Mouse (Mus musculus): ENCODE results near the gene Cadm1. TPM values are rescaled to one million over a fixed set of nuclear protein-coding genes. Genes with fewer than 3 reads are reported as not detected.

Gene Cadm1
- total and polyA plus RNA-seq, 3 experiments = 0.14 to 0.31 TPM; not detected in 1

- DNase-seq (ENCODE audit: low read depth, low spot score) = no peak
- no peak overlapping the region for H3K4me3 ChIP-seq (ENCODE audit: control insufficient read depth in 1 of 2, insufficient read depth in 1 of 2, low read depth in 2 of 2, low read length in 2 of 2)
- TF ChIP-seq ZNF384 (IDR thresholded peaks at IDR 0.05; ENCODE audit: low read depth, low read length) (no peak), ZC3H11A (IDR thresholded peaks at IDR 0.05; ENCODE audit: low read depth, low read length) (no peak), UBTF (IDR thresholded peaks at IDR 0.05; ENCODE audit: borderline replicate concordance, insufficient read depth, low read depth, low read length) (no peak), SIN3A (IDR thresholded peaks at IDR 0.05; ENCODE audit: low read length) (no peak), USF2 (IDR thresholded peaks at IDR 0.05; ENCODE audit: borderline replicate concordance in 1 of 2, insufficient read depth in 1 of 2, low read depth in 1 of 2, low read length in 2 of 2) (no peak), MEF2A (IDR thresholded peaks at IDR 0.05; ENCODE audit: extremely low read depth, insufficient replicate concordance, low read depth, low read length, poor library complexity, severe bottlenecking) (no peak), BHLHE40 (IDR thresholded peaks at IDR 0.05; ENCODE audit: borderline replicate concordance, low read depth, low read length) (no peak), ETS1 (IDR thresholded peaks at IDR 0.05; ENCODE audit: low read depth, low read length) (no peak), MYB (IDR thresholded peaks at IDR 0.05; ENCODE audit: low read depth, low read length) (no peak), TAL1 (IDR thresholded peaks at IDR 0.05; ENCODE audit: low read length) (no peak), NRF1 (IDR thresholded peaks at IDR 0.05; ENCODE audit: insufficient read depth, low read depth, low read length, poor library complexity, severe bottlenecking) (no peak), EP300 (IDR thresholded peaks at IDR 0.05; ENCODE audit: low read depth in 1 of 2, low read length in 2 of 2) (no peak), TBP (IDR thresholded peaks at IDR 0.05; ENCODE audit: low read depth, low read length) (no peak), GATA1 (IDR thresholded peaks at IDR 0.05; ENCODE audit: low read depth, low read length) (no peak), CHD1 (IDR thresholded peaks at IDR 0.05; ENCODE audit: low read depth, low read length) (no peak), JUND (IDR thresholded peaks at IDR 0.05; ENCODE audit: low read depth, low read length) (no peak), MXI1 (IDR thresholded peaks at IDR 0.05; ENCODE audit: low read depth, low read length) (no peak)
- H3K9me3 ChIP-seq (replicated peaks; ENCODE audit: insufficient read depth, low read length) = no peaks in the 10 kb centered on the region
- H3K27me3 ChIP-seq (ENCODE audit: control insufficient read depth in 1 of 2, insufficient read depth in 2 of 2, low read length in 2 of 2) = peaks cover 0 to 1% of the 10 kb centered on the region in 2 experiments; a peak in 1 of 4 replicates
- H3K9ac ChIP-seq (ENCODE audit: control insufficient read depth, low read depth, low read length, poor library complexity, severe bottlenecking) = no peak overlapping the region
- no peaks in the 10 kb centered on the region for H3K4me1 ChIP-seq (ENCODE audit: control insufficient read depth in 1 of 2, insufficient read depth in 2 of 2, low read length in 2 of 2)
- no peak overlapping the region for H3K27ac ChIP-seq (ENCODE audit: control insufficient read depth, low read depth, low read length)
- no peaks in the 10 kb centered on the region for H3K79me2 ChIP-seq (ENCODE audit: control insufficient read depth, insufficient read depth, low read length, poor library complexity)
- H3K36me3 ChIP-seq (ENCODE audit: control insufficient read depth in 1 of 2, insufficient read depth in 2 of 2, low read length in 2 of 2) = no peaks in the 10 kb centered on the region
Measured at GRCm38 (mm10) chr9:47609443-47609842, 79.5 kb downstream of the Cadm1 start.

GRCm38 (mm10) chr9:47610316-47610715, 80.3 kb downstream of the Cadm1 start:
- H3K4me1 ChIP-seq (ENCODE audit: control insufficient read depth in 1 of 2, insufficient read depth in 2 of 2, low read length in 2 of 2) = no peaks in the 10 kb centered on the region
- H3K36me3 ChIP-seq (ENCODE audit: control insufficient read depth in 1 of 2, insufficient read depth in 2 of 2, low read length in 2 of 2) = no peaks in the 10 kb centered on the region
- peaks cover 0 to 1% of the 10 kb centered on the region in 2 experiments; a peak in 1 of 4 replicates for H3K27me3 ChIP-seq (ENCODE audit: control insufficient read depth in 1 of 2, insufficient read depth in 2 of 2, low read length in 2 of 2)
- no peak overlapping the region for H3K27ac ChIP-seq (ENCODE audit: control insufficient read depth, low read depth, low read length)
- DNase-seq (ENCODE audit: low read depth, low spot score) = no peak
- no peaks in the 10 kb centered on the region for H3K9me3 ChIP-seq (replicated peaks; ENCODE audit: insufficient read depth, low read length)
- no peak for TF ChIP-seq ZMIZ1 (IDR thresholded peaks at IDR 0.05; ENCODE audit: low read depth, low read length)
- TF ChIP-seq POLR2AphosphoS2 (IDR thresholded peaks at IDR 0.05; ENCODE audit: low read length) = no peak
- TF ChIP-seq POLR2A (IDR thresholded peaks at IDR 0.05; ENCODE audit: control insufficient read depth in 1 of 2, insufficient read depth in 1 of 2, low read depth in 1 of 2, low read length in 2 of 2, poor library complexity in 1 of 2) = no peak
- no peak for TF ChIP-seq ELF1 (IDR thresholded peaks at IDR 0.05; ENCODE audit: low read depth, low read length)
- TF ChIP-seq USF2 (IDR thresholded peaks at IDR 0.05; ENCODE audit: borderline replicate concordance in 1 of 2, insufficient read depth in 1 of 2, low read depth in 1 of 2, low read length in 2 of 2) = no peak
- TF ChIP-seq JUND (IDR thresholded peaks at IDR 0.05; ENCODE audit: low read depth, low read length) = no peak
- TF ChIP-seq HCFC1 (IDR thresholded peaks at IDR 0.05; ENCODE audit: low read depth, low read length) = no peak
- TF ChIP-seq MAFK (IDR thresholded peaks at IDR 0.05; ENCODE audit: borderline replicate concordance, low read depth, low read length) = no peak
- TF ChIP-seq ZC3H11A (IDR thresholded peaks at IDR 0.05; ENCODE audit: low read depth, low read length) = no peak
- TF ChIP-seq RAD21 (IDR thresholded peaks at IDR 0.05; ENCODE audit: low read depth, low read length) = no peak
- no peak for TF ChIP-seq MYB (IDR thresholded peaks at IDR 0.05; ENCODE audit: low read depth, low read length)
- no peak for TF ChIP-seq KAT2A (conservative IDR thresholded peaks at IDR 0.05; ENCODE audit: low read depth, low read length)
- TF ChIP-seq TCF12 (IDR thresholded peaks at IDR 0.05; ENCODE audit: low read depth, low read length) = no peak
- no peak for TF ChIP-seq MEF2A (IDR thresholded peaks at IDR 0.05; ENCODE audit: extremely low read depth, insufficient replicate concordance, low read depth, low read length, poor library complexity, severe bottlenecking)
- no peak for TF ChIP-seq SIN3A (IDR thresholded peaks at IDR 0.05; ENCODE audit: low read length)
- no peaks in the 10 kb centered on the region for H3K79me2 ChIP-seq (ENCODE audit: control insufficient read depth, insufficient read depth, low read length, poor library complexity)
- H3K4me3 ChIP-seq (ENCODE audit: control insufficient read depth in 1 of 2, insufficient read depth in 1 of 2, low read depth in 2 of 2, low read length in 2 of 2) = no peak overlapping the region
- no peak overlapping the region for H3K9ac ChIP-seq (ENCODE audit: control insufficient read depth, low read depth, low read length, poor library complexity, severe bottlenecking)
